Mouse (Mus musculus) layer of hippocampus, postnatal 25 days (tissue): ENCODE measurements at regions not wholly inside any gene's neighbourhood (a gene's known extent, or its start where the extent isn't known, plus 50 kb on each side); places are given as distances from the start of the nearest gene placed in this dataset.

Experiments
- DNase-seq, 2 experiments: peaks; one replicate each; pipeline ENCODE4 v3.0.0; 2022; ENCODE audit warnings: mixed read lengths in 2 of 2, low spot score in 1 of 2; ENCODE audit errors: extremely low spot score in 1 of 2

DNA sequence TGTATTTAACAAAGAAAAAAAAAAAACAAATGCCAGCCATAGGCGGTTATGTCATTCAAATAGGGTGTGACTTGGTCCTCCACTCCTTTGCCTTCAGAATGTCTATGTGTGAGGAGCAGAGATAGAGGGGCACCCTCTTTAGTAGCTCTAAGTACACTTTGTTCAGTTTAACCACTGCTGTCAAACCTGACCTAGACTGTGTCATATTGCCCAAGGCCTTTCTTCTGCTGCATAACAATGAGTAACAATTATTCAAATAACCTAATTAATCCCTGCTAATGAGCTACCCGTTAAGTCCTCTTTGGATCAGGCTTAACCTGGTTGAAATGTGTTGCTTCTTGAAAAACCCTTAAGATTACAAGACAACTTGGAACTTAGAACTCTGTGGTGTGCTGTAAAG, 81.6 kb upstream of the BC052040 start:
- DNase-seq = no peak

GRCm38 (mm10) chr2:115509527-115509926, 72.0 kb upstream of the BC052040 start:
- no peak for DNase-seq

DNA sequence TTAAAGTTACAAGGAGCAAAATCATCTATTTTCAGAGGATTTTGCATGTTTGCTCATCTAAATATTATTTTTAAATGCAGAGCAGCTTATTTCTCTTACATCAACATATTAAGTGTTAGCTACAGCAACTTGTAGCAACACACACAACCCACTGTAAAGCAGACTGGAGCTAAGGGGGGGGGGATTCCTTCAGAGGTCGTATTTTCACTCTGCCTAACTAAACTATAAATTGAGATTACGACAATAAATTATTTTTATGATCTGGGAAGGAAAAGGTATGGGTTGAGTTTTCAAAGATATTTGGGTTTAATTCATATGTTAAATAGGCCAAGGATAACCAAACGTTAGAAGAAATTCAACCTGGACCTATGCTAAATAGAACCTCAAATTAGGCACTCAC, 70.4 kb upstream of the BC052040 start:
- no peak for DNase-seq

- DNase-seq = no peak
Observed at GRCm38 (mm10) chr2:115511612-115512525, 69.6 kb upstream of the BC052040 start.

DNA sequence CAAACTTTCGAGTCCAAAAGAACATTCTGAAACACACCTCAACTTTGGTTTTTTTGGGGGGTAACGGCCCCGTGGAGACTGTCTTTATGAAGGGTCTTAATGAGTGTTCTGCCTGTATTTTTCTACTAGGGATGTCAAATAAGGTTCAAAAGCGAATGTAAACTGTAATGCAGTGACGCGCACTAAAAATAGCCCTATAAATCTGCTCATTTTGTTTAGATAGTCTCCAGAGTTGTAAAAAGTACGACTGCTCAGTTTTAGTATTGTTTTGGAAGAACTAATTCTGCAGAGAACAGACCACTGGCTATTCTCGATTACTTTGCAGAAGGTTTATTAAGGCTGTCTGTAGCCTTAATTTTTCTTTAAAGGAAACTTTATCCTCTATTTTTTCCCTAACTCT, 68.6 kb upstream of the BC052040 start:
- no peak for DNase-seq

DNA sequence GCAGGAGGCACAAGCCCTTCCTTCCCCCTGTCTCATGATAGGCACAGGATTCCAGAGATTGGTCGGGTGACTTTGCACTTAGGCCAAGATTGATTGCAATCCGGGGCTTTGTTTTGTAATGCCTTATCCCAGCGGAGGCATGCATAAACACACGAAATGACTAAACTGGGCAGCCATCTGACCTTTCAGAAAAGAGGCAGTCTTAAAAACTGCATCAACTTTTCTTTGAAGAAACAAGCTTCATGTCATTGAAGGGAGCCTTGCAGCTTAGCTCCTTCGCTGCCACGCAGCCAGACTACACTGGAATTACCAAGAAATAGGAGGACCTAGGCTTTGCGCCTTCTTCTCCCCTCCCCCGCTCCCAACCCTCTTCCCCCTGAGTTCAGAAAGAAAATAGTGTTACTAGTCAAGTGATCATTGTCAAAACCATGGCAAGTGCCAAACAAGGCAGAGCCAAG, 67.7 kb upstream of the BC052040 start:
- DNase-seq = no peak

DNA sequence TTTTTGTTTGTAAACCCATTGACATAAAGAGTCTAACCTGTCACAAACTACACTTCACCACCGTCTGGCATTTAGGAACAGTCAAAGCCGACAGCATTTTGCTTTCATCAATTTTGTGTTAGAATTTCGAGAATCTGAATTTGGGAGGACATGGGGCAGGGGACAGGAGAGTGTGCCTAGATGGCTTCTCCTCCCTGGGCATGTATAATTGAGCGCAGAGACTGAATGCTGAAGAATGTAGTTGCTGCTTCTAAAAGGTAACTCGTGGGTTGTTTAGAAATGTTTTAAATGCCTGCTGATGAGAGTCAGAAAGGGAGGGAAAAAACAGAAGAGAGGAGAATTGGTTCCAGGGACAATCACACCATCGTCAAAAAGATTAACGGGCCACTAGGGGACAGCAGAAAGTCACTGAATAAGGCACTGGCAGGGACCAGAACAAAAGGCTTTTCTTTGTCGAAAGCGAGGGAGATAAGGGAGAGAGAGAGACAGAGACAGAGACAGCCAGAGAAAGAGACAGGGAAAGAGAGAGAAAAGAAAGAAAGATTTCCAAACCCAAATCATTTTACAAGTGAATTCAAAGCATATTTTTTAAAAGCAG, 66.6 kb upstream of the BC052040 start:
- DNase-seq = peak in 1 of 2 experiments; percentile 15

- DNase-seq = no peak
Observed at GRCm38 (mm10) chr2:115515470-115515869, 66.0 kb upstream of the BC052040 start.

DNA sequence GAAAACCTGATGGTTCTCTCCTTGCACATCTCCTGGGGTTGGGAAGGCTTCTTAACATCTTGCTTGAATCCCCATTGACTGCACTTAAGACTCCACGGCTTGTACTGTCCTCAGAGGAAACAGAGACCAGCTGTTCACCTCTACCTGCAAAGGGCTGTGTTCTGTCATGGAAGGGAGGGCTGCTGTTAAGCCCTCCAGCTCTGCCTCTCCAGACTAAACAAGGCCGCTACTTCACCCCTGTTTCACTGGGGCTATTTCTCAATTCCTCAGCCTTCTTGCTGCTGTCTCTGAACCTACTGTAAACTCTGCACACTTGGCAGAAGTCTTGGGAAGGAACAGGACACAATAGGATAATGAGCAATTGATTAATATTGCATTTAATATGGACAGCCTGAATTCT, 64.7 kb upstream of the BC052040 start:
- no peak for DNase-seq

DNA sequence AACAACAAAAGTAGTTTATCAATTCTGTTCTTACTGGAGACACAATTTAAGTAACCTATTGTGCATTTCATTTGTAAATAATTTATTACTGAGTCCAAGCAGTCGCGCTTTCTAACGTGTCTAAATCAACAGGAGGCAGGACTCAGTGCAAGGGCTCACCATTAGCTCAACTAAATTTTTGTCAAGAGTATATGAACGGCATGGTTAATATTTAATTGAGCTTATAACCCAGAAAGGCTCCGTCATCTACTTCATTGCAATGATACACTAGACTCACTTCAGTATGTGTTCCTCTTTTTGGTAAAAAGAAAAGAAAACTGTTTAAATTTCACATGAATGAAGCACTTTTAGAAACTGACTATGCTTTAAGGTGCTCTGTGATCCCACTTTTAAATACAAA, 61.5 kb upstream of the BC052040 start:
- no peak for DNase-seq

- no peak for DNase-seq
Observed at GRCm38 (mm10) chr2:115520413-115521139, 60.9 kb upstream of the BC052040 start.

DNA sequence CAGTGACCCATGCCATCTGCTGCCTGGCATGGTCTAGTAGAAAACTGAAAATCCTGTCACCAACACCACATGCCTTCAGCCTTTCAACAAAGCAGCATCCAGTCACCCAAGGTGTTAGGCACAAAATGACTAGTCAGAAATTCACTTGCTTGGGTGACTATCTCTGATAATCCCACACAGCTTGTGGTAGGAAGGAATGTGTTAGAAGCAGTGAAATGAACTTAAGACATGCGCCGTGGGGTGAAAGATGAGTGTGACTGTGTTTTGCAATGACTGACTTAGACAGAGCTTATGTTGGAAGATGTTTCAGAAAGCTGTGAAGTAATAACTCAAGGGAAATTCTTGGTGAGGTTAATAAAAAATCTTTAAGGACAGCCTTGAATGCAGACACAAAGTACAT, 51.6 kb upstream of the BC052040 start:
- DNase-seq = no peak
